Mouse (Mus musculus) macrophage (primary cell): Measurements from ENCODE around the gene Tekt1. TPM values are rescaled to one million over a fixed set of nuclear protein-coding genes. Genes with fewer than 3 reads are reported as not detected.
"Not testable (repeated sequence)": the region's sequence is repeated elsewhere in the genome, so short reads cannot be mapped to it uniquely, and the experiment has no call there.

Experiments used
- H3K27ac ChIP-seq: fragments of 350-480 bp; formaldehyde crosslinking; 2 replicates; pipeline ENCODE4 v1.9.0; 2021
- H3K36me3 ChIP-seq: fragments of 350-480 bp; formaldehyde crosslinking; 2 replicates; pipeline ENCODE4 v1.9.0; 2021; ENCODE audit errors: inconsistent target
- H3K4me3 ChIP-seq: fragments of 350-480 bp; formaldehyde crosslinking; 2 replicates; pipeline ENCODE4 v1.9.0; 2021; ENCODE audit errors: inconsistent target
- H3K79me2 ChIP-seq: fragments of 350-480 bp; formaldehyde crosslinking; 2 replicates; pipeline ENCODE4 v1.9.0; 2021; ENCODE audit errors: inconsistent target
- WGBS: methylation state at CpG from one replicate; pipeline ENCODE4 v1.1.7; 2026; ENCODE audit warnings: inconsistent platforms; ENCODE audit not compliant: missing documents; 5-methylcytosine and 5-hydroxymethylcytosine counted together
- polyA plus RNA-seq: library from polyadenylated mRNA; stranded (reverse); fragments of 250-400 nt; gene quantifications from 3 replicates; pipeline ENCODE4 v1.2.4, GENCODE M21; 2018; ENCODE audit warnings: inconsistent platforms

Tekt1 gene
- polyA plus RNA-seq, 1 experiment from 2014 or later = not detected

DNA sequence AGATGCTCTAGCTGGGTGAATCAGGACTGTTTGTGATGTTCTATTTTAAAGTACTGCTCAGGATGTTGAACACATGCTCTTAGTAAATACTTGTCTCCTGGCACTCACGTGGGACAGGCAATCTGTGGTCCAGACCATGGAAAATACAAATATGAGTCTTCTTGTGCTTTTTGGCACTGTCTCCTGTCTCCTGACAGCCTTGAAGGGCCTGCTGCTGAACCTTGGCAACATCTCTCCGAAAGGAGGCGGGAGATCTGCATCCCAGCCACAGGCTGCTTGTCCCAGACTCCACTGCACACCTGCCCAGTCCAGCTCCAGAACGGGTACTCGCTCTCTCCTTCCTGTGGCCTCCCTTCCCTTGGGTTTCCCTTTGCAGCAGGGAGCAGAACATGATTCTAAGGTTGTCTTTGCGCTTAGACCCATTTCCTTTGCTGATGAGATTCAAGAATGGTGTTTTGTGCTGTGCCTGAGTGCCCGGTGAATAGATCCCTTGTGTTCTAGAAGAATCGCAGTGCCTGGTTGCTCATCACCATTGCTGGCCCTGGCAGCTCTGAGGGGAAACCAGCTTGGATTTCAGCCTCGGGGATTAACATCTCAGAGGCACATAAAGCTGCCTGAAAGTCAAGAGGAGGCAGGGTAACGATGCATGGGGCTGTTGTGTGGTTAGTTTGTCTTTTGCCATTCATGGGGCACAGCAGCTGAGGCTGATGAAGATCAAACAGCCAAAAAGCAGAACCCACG is 5.9 kb upstream of the Tekt1 start:
- no peak overlapping the region for H3K4me3 ChIP-seq
- no peaks in the 10 kb centered on the region for H3K79me2 ChIP-seq
- no peak overlapping the region for H3K27ac ChIP-seq
- 63% methylated on average over 11 of the region's 11 CpGs for WGBS
- H3K36me3 ChIP-seq = no peaks in the 10 kb centered on the region

GRCm38 (mm10) chr11:72366126-72366525 is 3.9 kb upstream of the Tekt1 start:
- Histone ChIP-seq H3K36me3 (no peaks in the 10 kb centered on the region), H3K79me2 (no peaks in the 10 kb centered on the region), H3K4me3 (no peak overlapping the region), H3K27ac (no peak overlapping the region)
- 82% methylated on average over 8 of the region's 9 CpGs for WGBS

DNA sequence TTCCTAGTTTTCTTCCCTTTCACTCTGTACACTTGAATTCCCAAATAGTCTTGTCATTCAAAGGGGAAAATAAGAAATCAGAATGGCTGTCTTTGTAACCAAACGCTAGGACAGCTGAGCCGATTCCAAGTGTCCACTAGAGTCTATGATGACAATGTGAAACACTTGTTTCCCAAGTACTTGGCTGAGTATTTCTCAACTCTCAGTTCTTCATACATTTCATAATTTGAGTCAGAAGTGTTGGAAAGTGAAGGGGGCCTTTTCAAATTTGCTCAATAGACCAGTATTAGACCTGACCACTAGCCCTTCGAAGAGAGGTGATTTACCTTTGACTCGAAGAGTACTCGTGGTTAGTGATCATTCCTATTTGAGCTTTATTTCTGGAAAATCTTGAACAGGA is 2.3 kb upstream of the Tekt1 start:
- Histone ChIP-seq H3K36me3 (no peaks in the 10 kb centered on the region), H3K79me2 (no peaks in the 10 kb centered on the region), H3K27ac (no peak overlapping the region), H3K4me3 (no peak overlapping the region)
- 68% methylated on average over 5 of the region's 5 CpGs for WGBS

- Histone ChIP-seq H3K4me3 (no peak overlapping the region), H3K27ac (no peak overlapping the region), H3K79me2 (no peaks in the 10 kb centered on the region), H3K36me3 (no peaks in the 10 kb centered on the region)
- WGBS = 60% methylated on average over 8 of the region's 8 CpGs
Observed at GRCm38 (mm10) chr11:72363523-72364240, 1.4 kb upstream of the Tekt1 start.

GRCm38 (mm10) chr11:72361385-72362346 is 576 bp downstream of the Tekt1 start:
- Histone ChIP-seq H3K36me3 (no peaks in the 10 kb centered on the region), H3K27ac (no peak overlapping the region), H3K4me3 (no peak overlapping the region), H3K79me2 (no peaks in the 10 kb centered on the region)
- WGBS = 14% methylated on average over 42 of the region's 42 CpGs

DNA sequence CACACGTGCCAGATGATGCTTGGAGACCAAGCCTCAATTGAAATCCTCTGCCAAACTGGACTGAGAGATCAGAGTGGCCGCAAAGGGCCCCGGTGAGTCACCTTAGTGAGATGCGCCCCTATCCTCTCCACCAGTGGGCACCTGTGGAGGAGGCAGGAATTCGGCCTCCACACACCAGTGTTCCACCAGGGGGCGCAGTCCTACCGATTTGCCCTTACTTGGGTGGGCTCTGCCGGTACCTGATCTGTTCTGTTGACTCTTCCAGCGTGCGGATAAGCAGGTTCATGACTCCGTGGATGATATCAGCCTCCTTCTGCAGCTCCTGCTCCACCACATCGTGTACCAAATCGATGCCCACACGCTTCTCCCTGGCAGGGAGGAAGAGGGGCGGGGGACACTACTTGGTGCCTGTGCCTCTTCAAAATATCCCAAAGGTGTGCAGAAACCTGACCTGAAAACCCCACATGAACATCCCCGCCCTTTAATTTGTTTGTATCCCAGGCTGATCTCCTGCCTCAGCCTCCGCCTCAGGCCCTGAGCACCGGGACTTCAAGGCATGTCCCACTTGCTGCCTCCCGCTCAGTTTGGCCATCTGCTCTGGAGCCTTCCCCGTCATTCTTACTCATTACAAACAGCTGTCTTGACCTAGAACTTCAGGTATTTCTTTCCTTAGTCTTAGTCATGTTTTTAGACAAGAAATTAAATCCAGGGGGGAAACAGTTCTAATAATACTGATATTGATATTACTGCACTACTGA is 7.1 kb downstream of the Tekt1 start:
- WGBS = 36% methylated on average over 20 of the region's 20 CpGs
- Histone ChIP-seq H3K4me3 (no peak overlapping the region), H3K79me2 (no peaks in the 10 kb centered on the region), H3K27ac (no peak overlapping the region), H3K36me3 (no peaks in the 10 kb centered on the region)

DNA sequence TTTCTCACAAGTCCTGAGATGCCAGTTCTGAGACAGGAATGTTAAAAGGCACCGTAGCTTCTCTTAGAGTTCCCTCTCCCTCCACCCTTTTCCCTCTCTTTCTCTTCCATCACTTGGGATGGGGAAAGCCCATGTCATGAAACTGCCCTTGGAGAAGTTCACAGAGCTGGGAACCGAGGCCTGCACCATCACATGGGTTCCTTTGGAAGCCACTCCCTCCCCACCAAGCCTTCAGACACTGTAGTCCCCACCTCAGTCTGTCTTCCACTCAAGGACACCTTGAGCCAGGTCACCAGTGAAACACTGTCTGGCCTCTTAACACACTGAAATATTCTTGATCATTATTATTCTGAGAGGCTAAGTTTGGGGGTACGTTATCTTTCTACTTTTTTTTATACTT is 9.1 kb downstream of the Tekt1 start:
- Histone ChIP-seq H3K36me3 (no peaks in the 10 kb centered on the region), H3K79me2 (no peaks in the 10 kb centered on the region), H3K4me3 (no peak overlapping the region), H3K27ac (no peak overlapping the region)
- WGBS = 65% methylated on average over 2 of the region's 3 CpGs

DNA sequence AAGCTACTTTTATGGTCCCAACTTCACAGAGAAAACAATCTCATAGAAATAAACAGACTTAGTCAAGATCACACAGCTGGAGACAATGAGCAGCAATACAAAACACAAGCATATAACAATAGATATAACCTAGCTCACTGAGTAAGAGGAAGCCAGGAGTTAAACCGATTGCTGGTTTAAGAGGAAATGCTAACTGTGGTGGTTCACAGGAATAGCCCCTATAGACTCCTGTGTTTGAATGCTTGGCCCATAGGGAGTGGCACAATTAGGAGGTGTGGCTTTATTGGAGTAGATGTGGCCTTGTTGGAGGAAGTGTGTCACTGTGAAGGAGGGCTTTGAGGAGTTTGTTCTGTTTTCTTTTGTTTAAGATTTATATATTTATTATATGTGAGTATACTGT is 10.0 kb downstream of the Tekt1 start:
- no peak overlapping the region for H3K4me3 ChIP-seq
- H3K79me2 ChIP-seq = no peaks in the 10 kb centered on the region
- WGBS = 20% methylated on average over 1 of the region's 1 CpGs
- no peak overlapping the region for H3K27ac ChIP-seq
- no peaks in the 10 kb centered on the region for H3K36me3 ChIP-seq

DNA sequence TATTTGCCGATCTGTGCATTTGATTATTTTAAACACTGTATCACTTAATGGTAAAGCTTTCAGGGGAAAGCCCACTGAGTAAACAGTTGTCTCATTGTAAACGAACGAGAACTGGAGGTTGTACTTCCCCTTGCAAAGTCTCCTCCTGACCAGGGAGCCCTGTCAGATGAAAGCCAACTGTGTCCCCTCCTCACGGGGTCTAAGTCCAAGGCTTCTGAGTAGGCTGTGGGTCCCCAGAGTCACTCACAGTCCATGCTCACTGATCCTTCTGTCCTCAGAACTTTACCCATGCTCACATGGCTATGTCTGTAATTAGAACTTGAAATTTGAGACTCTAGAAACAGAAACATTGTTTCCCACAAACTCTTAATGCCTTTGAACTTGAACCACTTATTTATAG is 12.6 kb downstream of the Tekt1 start:
- 63% methylated on average over 4 of the region's 4 CpGs for WGBS

DNA sequence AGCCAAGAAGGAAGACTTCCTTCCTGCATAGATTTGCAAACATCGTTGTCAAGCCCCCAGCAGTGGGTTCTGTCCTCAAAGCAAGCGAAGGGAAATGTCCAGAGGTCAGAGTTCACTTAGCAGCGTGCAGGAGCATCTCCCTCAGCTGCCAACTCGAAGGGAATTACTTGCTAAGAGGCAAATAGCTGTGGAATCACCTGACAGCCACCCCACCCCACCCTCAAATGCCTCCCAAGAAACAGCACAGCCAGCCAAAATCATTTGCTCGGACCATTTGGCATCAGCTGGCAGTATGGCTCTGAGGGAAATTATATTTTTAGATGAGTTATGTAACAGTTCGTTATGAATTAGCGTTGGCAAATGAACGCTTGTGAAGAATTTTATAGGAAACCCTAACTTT is 13.2 kb downstream of the Tekt1 start:
- Histone ChIP-seq H3K79me2 (no peaks in the 10 kb centered on the region), H3K4me3 (no peak overlapping the region), H3K36me3 (no peaks in the 10 kb centered on the region), H3K27ac (no peak overlapping the region)
- 52% methylated on average over 8 of the region's 8 CpGs for WGBS

More for the DNA sequence above, 12.6 kb downstream of the Tekt1 start:
- H3K27ac ChIP-seq = no peak overlapping the region
- no peak overlapping the region for H3K4me3 ChIP-seq
- H3K36me3 ChIP-seq = no peaks in the 10 kb centered on the region
- no peaks in the 10 kb centered on the region for H3K79me2 ChIP-seq

GRCm38 (mm10) chr11:72348563-72348962 is 13.7 kb downstream of the Tekt1 start:
- no peaks in the 10 kb centered on the region for H3K79me2 ChIP-seq
- no peak overlapping the region for H3K4me3 ChIP-seq
- no peaks in the 10 kb centered on the region for H3K36me3 ChIP-seq
- no peak overlapping the region for H3K27ac ChIP-seq
- WGBS = 67% methylated on average over 9 of the region's 10 CpGs

GRCm38 (mm10) chr11:72344486-72344885 is 17.8 kb downstream of the Tekt1 start:
- no peaks in the 10 kb centered on the region for H3K79me2 ChIP-seq
- H3K4me3 ChIP-seq = no peak overlapping the region
- WGBS = 86% methylated on average over 11 of the region's 11 CpGs

GRCm38 (mm10) chr11:72343904-72344303 is 18.3 kb downstream of the Tekt1 start:
- Histone ChIP-seq H3K4me3 (no peak overlapping the region), H3K27ac (no peak overlapping the region), H3K36me3 (no peaks in the 10 kb centered on the region), H3K79me2 (no peaks in the 10 kb centered on the region)
- WGBS = 44% methylated on average over 8 of the region's 8 CpGs

More at GRCm38 (mm10) chr11:72344486-72344885, 17.8 kb downstream of the Tekt1 start:
- Histone ChIP-seq H3K36me3 (no peaks in the 10 kb centered on the region), H3K27ac (no peak overlapping the region)

GRCm38 (mm10) chr11:72343238-72343625 is 19.0 kb downstream of the Tekt1 start:
- not testable (repeated sequence) for H3K36me3 ChIP-seq, H3K79me2 ChIP-seq, H3K4me3 ChIP-seq, H3K27ac ChIP-seq
- 89% methylated on average over 3 of the region's 5 CpGs for WGBS
